Mouse (Mus musculus): ENCODE results near the gene Itpr1. TPM values are rescaled to one million over a fixed set of nuclear protein-coding genes. Genes with fewer than 3 reads are reported as not detected.

The Itpr1 gene
- polyA plus RNA-seq, 1 experiment from 2014 or later, result 6.5 TPM

GRCm38 (mm10) chr6:108446766-108447165 lies 233.9 kb downstream of the Itpr1 start:
- no peaks in the 10 kb centered on the region for H3K9me3 ChIP-seq (replicated peaks; ENCODE audit: control insufficient read depth, low read length)
- H3K9ac ChIP-seq (replicated peaks; ENCODE audit: low read length), result no peak overlapping the region
- no peak overlapping the region for H3K27ac ChIP-seq (replicated peaks; ENCODE audit: low read depth, low read length)
- no peaks in the 10 kb centered on the region for H3K27me3 ChIP-seq (ENCODE audit: control insufficient read depth, insufficient read depth, low read length)
- 78% methylated on average over 1 of the region's 1 CpGs for WGBS
- no peaks in the 10 kb centered on the region; the same call in 1 of the 2 replicates for H3K4me1 ChIP-seq (ENCODE audit: control insufficient read depth, insufficient read depth, low read length)
- ATAC-seq (replicated peaks; ENCODE audit: insufficient number of reproducible peaks, low FRiP score, low TSS enrichment, low read depth) (no peak), DNase-seq (ENCODE audit: low spot score) (no peak)
- H3K4me3 ChIP-seq (ENCODE audit: low read depth, low read length), result no peak overlapping the region
- no peaks in the 10 kb centered on the region for H3K36me3 ChIP-seq (replicated peaks; ENCODE audit: control insufficient read depth, insufficient read depth, low read depth, low read length)
- H3K4me2 ChIP-seq (ENCODE audit: low read depth, low read length), result no peak overlapping the region

- H3K9ac ChIP-seq (replicated peaks; ENCODE audit: low read length), result no peak overlapping the region
- no peak for DNase-seq (ENCODE audit: low spot score)
- WGBS, result 79% methylated on average over 8 of the region's 8 CpGs
Observed at GRCm38 (mm10) chr6:108447179-108447845, 234.4 kb downstream of the Itpr1 start.

GRCm38 (mm10) chr6:108448016-108448735 lies 235.3 kb downstream of the Itpr1 start:
- no peak overlapping the region for H3K27ac ChIP-seq (replicated peaks; ENCODE audit: low read depth, low read length)
- no peak overlapping the region for H3K9ac ChIP-seq (replicated peaks; ENCODE audit: low read length)
- no peaks in the 10 kb centered on the region for H3K9me3 ChIP-seq (replicated peaks; ENCODE audit: control insufficient read depth, low read length)
- 79% methylated on average over 11 of the region's 11 CpGs for WGBS
- H3K27me3 ChIP-seq (ENCODE audit: control insufficient read depth, insufficient read depth, low read length), result no peaks in the 10 kb centered on the region
- DNase-seq (ENCODE audit: low spot score) (no peak), ATAC-seq (replicated peaks; ENCODE audit: insufficient number of reproducible peaks, low FRiP score, low TSS enrichment, low read depth) (no peak)
- H3K4me2 ChIP-seq (ENCODE audit: low read depth, low read length), result no peak overlapping the region
- no peaks in the 10 kb centered on the region; the same call in 1 of the 2 replicates for H3K4me1 ChIP-seq (ENCODE audit: control insufficient read depth, insufficient read depth, low read length)
- H3K36me3 ChIP-seq (replicated peaks; ENCODE audit: control insufficient read depth, insufficient read depth, low read depth, low read length), result no peaks in the 10 kb centered on the region
- H3K4me3 ChIP-seq (ENCODE audit: low read depth, low read length), result no peak overlapping the region

More at GRCm38 (mm10) chr6:108447179-108447845, 234.4 kb downstream of the Itpr1 start:
- Histone ChIP-seq H3K4me3 (ENCODE audit: low read depth, low read length) (no peak overlapping the region), H3K9me3 (replicated peaks; ENCODE audit: control insufficient read depth, low read length) (no peaks in the 10 kb centered on the region), H3K4me1 (ENCODE audit: control insufficient read depth, insufficient read depth, low read length) (no peaks in the 10 kb centered on the region; the same call in 1 of the 2 replicates), H3K27ac (replicated peaks; ENCODE audit: low read depth, low read length) (no peak overlapping the region), H3K36me3 (replicated peaks; ENCODE audit: control insufficient read depth, insufficient read depth, low read depth, low read length) (no peaks in the 10 kb centered on the region), H3K27me3 (ENCODE audit: control insufficient read depth, insufficient read depth, low read length) (no peaks in the 10 kb centered on the region), H3K4me2 (ENCODE audit: low read depth, low read length) (no peak overlapping the region)
- no peak for ATAC-seq (replicated peaks; ENCODE audit: insufficient number of reproducible peaks, low FRiP score, low TSS enrichment, low read depth)

GRCm38 (mm10) chr6:108448864-108449263 lies 236.0 kb downstream of the Itpr1 start:
- WGBS, result 36% methylated on average over 2 of the region's 2 CpGs
- no peak overlapping the region for H3K9ac ChIP-seq (replicated peaks; ENCODE audit: low read length)
- H3K36me3 ChIP-seq (replicated peaks; ENCODE audit: control insufficient read depth, insufficient read depth, low read depth, low read length), result no peaks in the 10 kb centered on the region
- no peaks in the 10 kb centered on the region for H3K9me3 ChIP-seq (replicated peaks; ENCODE audit: control insufficient read depth, low read length)
- ATAC-seq (replicated peaks; ENCODE audit: insufficient number of reproducible peaks, low FRiP score, low TSS enrichment, low read depth) (no peak), DNase-seq (ENCODE audit: low spot score) (no peak)
- no peak overlapping the region for H3K27ac ChIP-seq (replicated peaks; ENCODE audit: low read depth, low read length)
- no peak overlapping the region for H3K4me3 ChIP-seq (ENCODE audit: low read depth, low read length)
- no peaks in the 10 kb centered on the region for H3K27me3 ChIP-seq (ENCODE audit: control insufficient read depth, insufficient read depth, low read length)
- no peak overlapping the region for H3K4me2 ChIP-seq (ENCODE audit: low read depth, low read length)
- no peaks in the 10 kb centered on the region; the same call in 1 of the 2 replicates for H3K4me1 ChIP-seq (ENCODE audit: control insufficient read depth, insufficient read depth, low read length)

GRCm38 (mm10) chr6:108451536-108451935 lies 238.6 kb downstream of the Itpr1 start:
- WGBS, result 81% methylated on average over 2 of the region's 2 CpGs
- H3K36me3 ChIP-seq (replicated peaks; ENCODE audit: control insufficient read depth, insufficient read depth, low read depth, low read length), result no peaks in the 10 kb centered on the region
- H3K27me3 ChIP-seq (ENCODE audit: control insufficient read depth, insufficient read depth, low read length), result no peaks in the 10 kb centered on the region
- no peak overlapping the region for H3K9ac ChIP-seq (replicated peaks; ENCODE audit: low read length)
- no peaks in the 10 kb centered on the region; the same call in 1 of the 2 replicates for H3K4me1 ChIP-seq (ENCODE audit: control insufficient read depth, insufficient read depth, low read length)
- DNase-seq (ENCODE audit: low spot score) (no peak), ATAC-seq (replicated peaks; ENCODE audit: insufficient number of reproducible peaks, low FRiP score, low TSS enrichment, low read depth) (no peak)
- H3K27ac ChIP-seq (replicated peaks; ENCODE audit: low read depth, low read length), result no peak overlapping the region
- H3K4me3 ChIP-seq (ENCODE audit: low read depth, low read length), result no peak overlapping the region
- H3K9me3 ChIP-seq (replicated peaks; ENCODE audit: control insufficient read depth, low read length), result no peaks in the 10 kb centered on the region
- no peak overlapping the region for H3K4me2 ChIP-seq (ENCODE audit: low read depth, low read length)

- no peak for DNase-seq (ENCODE audit: low spot score)
- H3K27me3 ChIP-seq (ENCODE audit: control insufficient read depth, insufficient read depth, low read length), result no peaks in the 10 kb centered on the region
- 86% methylated on average over 5 of the region's 5 CpGs for WGBS
- no peak overlapping the region for H3K4me3 ChIP-seq (ENCODE audit: low read depth, low read length)
- H3K36me3 ChIP-seq (replicated peaks; ENCODE audit: control insufficient read depth, insufficient read depth, low read depth, low read length), result no peaks in the 10 kb centered on the region
- no peak for ATAC-seq (replicated peaks; ENCODE audit: insufficient number of reproducible peaks, low FRiP score, low TSS enrichment, low read depth)
- H3K27ac ChIP-seq (replicated peaks; ENCODE audit: low read depth, low read length), result no peak overlapping the region
- H3K9ac ChIP-seq (replicated peaks; ENCODE audit: low read length), result no peak overlapping the region
- peaks cover 3% of the 10 kb centered on the region; the same call in 1 of the 2 replicates for H3K4me1 ChIP-seq (ENCODE audit: control insufficient read depth, insufficient read depth, low read length)
- no peaks in the 10 kb centered on the region for H3K9me3 ChIP-seq (replicated peaks; ENCODE audit: control insufficient read depth, low read length)
- no peak overlapping the region for H3K4me2 ChIP-seq (ENCODE audit: low read depth, low read length)
Observed at GRCm38 (mm10) chr6:108453618-108454017, 240.7 kb downstream of the Itpr1 start.

- no peak overlapping the region for H3K4me3 ChIP-seq (ENCODE audit: low read depth, low read length)
- no peak overlapping the region for H3K9ac ChIP-seq (replicated peaks; ENCODE audit: low read length)
- H3K4me1 ChIP-seq (ENCODE audit: control insufficient read depth, insufficient read depth, low read length), result peaks cover 3% of the 10 kb centered on the region; the same call in 1 of the 2 replicates
- H3K9me3 ChIP-seq (replicated peaks; ENCODE audit: control insufficient read depth, low read length), result no peaks in the 10 kb centered on the region
- no peak overlapping the region for H3K27ac ChIP-seq (replicated peaks; ENCODE audit: low read depth, low read length)
- ATAC-seq (replicated peaks; ENCODE audit: insufficient number of reproducible peaks, low FRiP score, low TSS enrichment, low read depth), result no peak
- no peaks in the 10 kb centered on the region for H3K36me3 ChIP-seq (replicated peaks; ENCODE audit: control insufficient read depth, insufficient read depth, low read depth, low read length)
- H3K4me2 ChIP-seq (ENCODE audit: low read depth, low read length), result no peak overlapping the region
- 75% methylated on average over 16 of the region's 16 CpGs for WGBS
- H3K27me3 ChIP-seq (ENCODE audit: control insufficient read depth, insufficient read depth, low read length), result no peaks in the 10 kb centered on the region
- DNase-seq (ENCODE audit: low spot score), result no peak
Observed at GRCm38 (mm10) chr6:108454061-108454891, 241.4 kb downstream of the Itpr1 start.

All from embryonic facial prominence, embryonic 11.5 days (tissue).